Mouse (Mus musculus) testis, adult 2 months (tissue): Measurements from ENCODE around the gene Sim2.

Experiments used
- CTCF ChIP-seq: fragments of 200-500 bp; IDR thresholded peaks from 2 replicates; pipeline ENCODE4 v1.5.1; 2012; ENCODE audit warnings: low read depth, mild to moderate bottlenecking, inconsistent platforms, low read length, moderate library complexity; ENCODE audit not compliant: control insufficient read depth, insufficient read depth, insufficient replicate concordance
- POLR2A ChIP-seq: fragments of 200-500 bp; IDR thresholded peaks from 2 replicates; pipeline ENCODE4 v1.6.1; 2012; ENCODE audit warnings: low read depth, mild to moderate bottlenecking, inconsistent platforms, low read length, moderate library complexity; ENCODE audit not compliant: control insufficient read depth

- no peak for TF ChIP-seq CTCF
- TF ChIP-seq POLR2A: no peak
Measured at GRCm38 (mm10) chr16:94040485-94040884, 44.2 kb upstream of the Sim2 start.
